Mouse (Mus musculus): ENCODE results near the gene Lyzl4.

Lyzl4 gene

DNA sequence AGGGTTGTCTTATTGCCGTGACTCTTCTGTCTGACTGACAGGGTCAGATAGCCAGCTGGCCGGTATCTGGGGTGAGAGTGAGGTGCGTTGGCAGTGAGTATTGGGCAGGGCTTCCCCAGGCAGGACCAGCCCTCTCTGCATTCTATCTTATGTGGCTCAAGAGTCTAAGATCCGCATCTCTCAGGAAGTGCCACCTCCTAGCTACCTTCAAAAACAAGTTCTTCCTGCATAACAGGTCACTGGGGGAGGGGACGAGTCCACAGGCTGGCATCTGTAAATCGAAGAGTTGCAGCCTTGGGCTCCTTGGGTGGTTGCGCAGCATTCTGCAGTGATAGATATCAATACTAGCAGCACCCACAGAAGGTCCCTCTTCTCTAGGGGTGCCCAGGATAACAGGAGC is 5.1 kb upstream of the Lyzl4 start:
- DNase-seq (ENCODE audit: low spot score in 2 of 2), result peak; percentile 25 to 27

DNA sequence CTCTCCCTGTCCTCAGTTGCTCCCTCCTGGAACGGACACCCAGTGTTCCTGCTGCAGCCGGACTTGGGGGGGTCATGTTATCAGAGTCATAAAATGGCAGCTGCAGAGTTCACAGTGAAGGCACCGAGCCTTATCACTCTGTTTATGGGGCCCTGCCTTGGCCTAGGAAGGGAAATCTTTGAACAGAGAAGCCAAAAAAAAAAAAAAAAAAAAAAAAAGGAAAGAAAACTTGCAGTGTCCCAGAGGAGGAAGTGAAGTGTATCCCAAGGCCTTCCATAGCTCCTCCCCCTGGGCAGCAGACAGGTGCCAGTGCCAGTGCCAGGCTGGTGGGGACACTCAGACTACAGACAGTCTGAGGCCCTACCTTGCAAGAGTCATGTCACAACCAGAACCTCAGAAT is 3.0 kb upstream of the Lyzl4 start:
- no peak for DNase-seq (ENCODE audit: low spot score in 2 of 2)

DNA sequence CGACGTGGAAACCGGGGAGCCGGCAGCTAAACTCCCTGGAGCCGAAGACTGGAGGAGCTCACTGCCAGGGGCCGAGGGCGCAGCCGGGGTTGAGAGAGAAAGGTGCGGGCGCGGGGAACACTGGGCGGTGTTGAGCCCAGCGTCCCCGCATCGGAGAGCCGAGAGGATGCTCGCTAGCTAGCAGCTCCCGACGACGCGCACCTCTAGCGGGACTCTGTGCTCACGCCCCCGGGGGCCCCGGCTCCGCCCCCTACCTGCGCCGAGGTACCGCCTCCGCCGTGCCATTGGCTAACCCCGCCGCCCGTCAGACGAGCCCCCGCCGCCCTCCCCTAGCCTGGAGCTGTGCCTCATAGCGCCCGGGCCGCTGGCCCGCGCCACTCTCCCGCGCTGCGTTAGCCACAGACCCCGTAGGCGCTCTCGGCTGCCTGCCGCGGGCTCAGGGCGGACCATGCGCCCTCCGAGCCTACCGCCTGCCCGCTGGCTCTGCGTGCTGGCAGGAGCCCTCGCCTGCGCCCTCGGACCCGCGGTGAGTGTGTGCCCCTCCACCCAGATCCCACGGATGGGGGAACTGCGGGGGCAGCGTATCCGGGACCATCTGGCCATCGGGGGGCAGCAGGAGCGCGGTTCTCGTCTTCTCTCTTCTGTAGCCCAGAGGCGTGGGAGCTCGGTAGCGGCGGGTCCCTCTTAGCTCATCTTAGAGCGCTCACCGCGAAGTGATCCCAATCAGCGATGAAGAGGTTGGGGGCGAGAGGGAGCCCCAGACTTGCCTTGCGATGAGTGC is 695 bp upstream of the Lyzl4 start, which contains the start of gene Vipr1:
Gene Vipr1, plus strand, starts transcription at position 316 of the 781 bp plus-strand sequence.
- DNase-seq (ENCODE audit: low spot score in 2 of 2), result peak; percentile 67 to 80

DNA sequence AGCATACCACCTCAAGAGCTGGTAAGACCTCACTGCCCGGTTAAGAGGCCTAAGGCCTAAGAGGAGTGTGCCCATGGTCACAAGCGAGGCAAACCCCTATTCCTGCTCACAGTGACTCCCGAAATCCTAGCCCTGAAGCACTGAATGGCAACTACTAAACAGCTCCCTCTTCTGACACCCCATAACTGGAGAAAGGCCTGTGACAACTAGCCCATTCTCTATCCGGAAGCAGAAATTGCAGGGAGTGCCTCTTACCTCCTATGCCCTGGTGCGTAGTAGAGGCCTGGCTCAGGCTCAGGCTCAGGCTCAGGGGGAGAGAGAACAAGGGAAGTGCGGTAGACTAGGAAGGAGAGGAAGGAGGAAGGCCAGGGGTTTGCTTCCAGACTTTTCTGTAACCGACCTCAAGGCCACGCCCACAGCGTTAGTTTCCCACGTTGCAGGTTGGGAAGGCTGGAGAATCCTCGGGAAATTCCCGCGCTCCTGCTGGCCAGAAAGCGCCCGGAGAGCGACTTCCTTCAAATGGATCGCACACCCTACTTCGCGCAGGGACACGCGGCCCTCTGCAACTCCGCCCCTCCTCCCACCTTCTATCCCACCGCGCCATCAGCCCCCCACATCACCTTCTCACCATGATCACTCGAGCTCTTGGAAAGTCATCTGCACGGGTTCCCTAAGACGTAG is 521 bp downstream of the Lyzl4 start:
- DNase-seq (ENCODE audit: low spot score in 2 of 2), result no peak

DNA sequence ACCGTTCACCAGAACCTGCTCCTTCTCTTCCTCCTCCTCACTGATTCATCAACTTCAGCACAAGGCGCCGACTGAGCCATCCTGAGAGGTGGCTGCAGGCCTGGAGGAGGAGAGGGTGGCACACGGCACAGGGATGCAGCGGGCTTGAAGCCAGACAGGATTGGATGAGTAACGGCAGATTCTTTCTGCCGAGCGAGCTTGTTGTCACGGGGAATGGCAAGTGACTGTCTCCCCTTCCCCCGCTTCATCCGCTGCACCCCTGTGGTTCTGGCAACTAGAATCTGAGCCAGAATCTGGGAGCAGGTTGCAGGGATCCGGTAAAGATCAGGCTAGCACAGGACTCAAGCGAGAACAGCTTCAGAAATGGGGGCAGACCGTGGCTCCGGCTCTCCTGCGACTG is 2.1 kb downstream of the Lyzl4 start:
- DNase-seq (ENCODE audit: low spot score in 2 of 2), result no peak

DNA sequence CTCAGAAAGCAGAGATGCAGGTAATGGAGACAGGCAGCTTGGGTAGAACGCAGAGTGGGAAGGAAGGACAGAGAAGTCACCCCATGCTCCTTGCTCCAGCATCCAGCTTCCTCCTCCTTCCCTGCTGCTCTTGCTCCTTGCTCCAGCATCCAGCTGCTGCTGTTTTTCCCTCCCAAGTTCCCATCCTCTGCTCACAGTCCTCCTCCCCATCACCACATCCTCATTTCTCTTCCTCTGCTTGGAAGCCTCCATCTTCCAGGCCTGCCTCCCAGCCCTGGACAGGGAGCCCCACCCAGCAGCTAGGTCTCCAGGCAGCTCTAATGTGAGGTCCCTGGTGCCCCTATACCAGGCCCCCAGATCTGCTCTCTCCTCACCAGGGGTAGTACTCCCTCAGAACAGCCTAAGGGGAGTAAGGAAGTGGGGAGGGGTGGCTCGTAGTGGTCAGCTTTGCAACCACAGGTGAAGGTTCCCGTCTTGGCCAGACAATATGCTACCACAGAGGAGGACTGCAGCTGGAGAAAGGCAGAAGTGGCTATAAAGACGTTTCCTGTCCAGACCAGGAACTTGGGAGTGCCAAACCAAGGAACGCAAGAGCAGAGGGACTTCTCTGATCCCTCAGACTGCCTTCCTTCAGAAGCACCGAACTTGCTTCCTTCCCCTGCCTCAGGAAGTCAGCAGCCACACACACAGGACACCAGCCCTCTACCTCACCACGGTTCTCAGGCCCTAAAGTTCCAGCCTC is 5.9 kb downstream of the Lyzl4 start:
- DNase-seq (ENCODE audit: low spot score in 2 of 2), result no peak

DNA sequence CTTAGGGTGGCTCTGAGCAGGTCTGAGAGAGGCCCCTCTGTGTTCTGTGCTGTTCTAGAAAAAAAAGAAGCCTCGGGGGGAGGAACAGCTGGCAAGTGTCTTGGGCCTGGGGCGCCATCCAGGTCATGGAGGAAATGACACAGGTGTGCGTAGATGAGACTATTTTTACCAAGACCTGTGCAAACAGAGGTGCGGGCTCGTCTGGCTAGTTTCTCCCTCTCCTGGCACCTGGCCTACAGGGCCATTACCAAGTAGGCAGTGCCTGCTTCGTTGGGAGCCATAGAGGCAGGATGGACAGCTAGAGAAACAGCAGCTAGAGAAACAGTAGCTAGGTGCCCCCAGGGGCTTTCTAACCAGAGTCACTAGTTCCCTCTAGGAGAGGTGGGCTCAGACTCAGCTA is 8.6 kb downstream of the Lyzl4 start:
- DNase-seq (ENCODE audit: low spot score in 2 of 2), result no peak

DNA sequence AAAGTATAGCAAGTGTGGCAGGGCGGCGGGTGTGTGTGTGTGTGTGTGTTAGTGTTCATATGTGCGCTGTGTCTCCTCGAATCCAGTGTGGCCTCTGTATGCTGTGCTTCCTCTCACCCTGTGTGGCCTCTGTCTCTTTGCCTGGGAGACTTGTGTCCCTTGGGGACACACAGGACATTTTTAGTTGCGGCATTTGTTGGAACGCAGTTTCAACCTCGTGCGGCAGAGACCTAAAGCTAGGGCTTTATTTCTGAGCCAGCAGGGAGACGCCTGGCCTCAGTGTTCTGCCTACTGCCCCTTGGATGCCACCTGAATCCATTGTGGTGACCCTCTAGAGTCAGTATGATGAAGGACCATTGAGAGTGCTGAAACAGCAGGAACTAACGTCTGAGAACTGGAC is 9.0 kb downstream of the Lyzl4 start:
- no peak for DNase-seq (ENCODE audit: low spot score in 2 of 2)

DNA sequence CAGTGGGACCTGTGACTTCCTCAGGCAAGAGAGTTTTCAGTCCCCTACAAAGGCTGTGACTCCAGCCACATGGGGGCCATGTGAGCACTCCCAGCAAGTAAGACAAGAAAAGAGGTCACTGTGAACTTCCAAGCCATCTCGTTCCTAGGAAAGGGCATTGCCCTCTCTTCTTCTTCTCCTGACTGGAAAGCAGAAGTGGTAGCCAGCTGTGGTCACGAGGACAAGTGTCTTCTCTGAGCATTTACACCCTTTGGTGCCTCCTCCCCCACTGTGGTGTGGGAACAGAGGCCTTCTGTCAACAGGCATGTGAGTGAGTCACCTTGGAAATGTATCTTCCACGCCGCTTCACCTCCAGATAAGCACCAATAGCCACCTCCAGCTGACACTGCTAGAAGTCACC is 9.9 kb downstream of the Lyzl4 start:
- DNase-seq (ENCODE audit: low spot score in 2 of 2), result no peak

DNA sequence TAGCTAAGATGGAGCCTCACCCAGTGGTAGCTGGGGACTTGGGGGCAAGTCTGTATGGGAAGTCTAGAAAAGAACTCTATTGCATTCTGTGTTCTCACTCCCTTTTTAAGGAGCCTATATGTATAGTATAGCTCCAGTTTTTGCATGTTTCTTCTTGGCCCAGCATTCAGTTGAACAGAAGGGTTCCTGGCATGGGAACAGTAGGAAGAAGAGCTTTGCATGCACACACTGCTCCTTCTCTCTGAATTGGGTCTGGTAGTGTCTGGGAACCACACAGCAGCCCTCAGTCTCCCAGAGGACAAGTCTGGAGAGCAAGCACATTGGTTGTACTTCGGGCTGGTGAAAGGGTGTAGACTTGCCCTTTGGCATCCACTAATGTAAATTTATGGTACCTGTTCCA is 11.3 kb downstream of the Lyzl4 start:
- DNase-seq (ENCODE audit: low spot score in 2 of 2), result no peak

DNA sequence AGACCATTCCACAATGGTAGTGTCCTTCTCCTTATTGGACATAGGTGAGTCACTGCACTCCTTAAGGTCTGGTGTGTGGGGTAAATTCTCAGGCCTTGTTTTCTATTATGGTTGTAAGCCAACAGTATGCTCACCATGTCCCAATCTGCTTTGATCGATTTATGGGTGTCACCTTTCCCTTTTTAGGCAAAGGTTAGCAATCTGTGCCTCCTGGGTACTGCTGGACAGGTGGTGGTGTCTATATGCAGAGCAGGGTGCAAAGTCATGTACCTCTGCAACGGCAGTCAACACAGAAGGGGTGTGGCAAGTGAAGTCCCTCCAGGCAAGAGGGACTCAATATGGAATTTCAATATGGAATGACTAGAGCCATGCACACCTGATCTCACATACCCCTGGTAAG is 17.0 kb downstream of the Lyzl4 start:
- DNase-seq (ENCODE audit: low spot score in 2 of 2), result no peak

DNA sequence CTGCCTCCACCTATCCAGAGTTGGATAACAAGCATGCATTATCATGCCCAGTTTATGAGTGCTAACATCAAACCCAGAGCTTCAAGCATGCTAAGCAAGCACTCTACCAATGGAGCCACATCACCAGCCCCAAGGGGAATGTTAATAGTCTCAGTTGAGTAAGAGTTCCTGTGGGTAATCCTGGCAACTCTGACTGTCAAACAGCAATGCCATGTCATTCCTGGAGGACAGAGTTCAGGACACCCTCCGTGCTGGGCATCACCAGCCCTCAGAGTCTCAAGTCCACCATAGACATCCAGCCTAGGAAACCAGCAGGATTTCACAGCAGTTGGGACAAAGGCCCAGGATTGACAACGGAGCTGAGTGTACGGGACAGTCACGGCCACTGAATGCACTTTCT is 18.7 kb downstream of the Lyzl4 start:
- DNase-seq (ENCODE audit: low spot score in 2 of 2), result no peak

DNA sequence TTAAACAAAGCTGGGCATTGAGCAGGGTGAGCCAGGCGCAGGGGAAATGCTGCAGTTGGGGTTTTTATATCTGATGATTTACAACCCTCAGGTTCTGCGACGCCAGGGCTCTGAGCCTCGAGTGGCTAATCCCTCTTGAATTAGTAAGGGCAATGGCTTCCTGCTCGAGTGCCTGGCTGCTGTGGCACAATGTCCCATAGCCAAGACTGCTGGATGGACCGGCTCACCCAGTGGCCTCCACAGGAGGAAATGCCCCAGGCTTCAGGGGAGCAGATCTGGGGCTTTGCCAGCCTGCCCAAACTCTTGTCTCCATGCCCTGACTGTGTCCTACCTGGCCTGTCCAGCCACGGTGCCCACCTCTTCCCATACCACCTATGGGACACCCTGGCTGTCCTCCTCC is 22.5 kb downstream of the Lyzl4 start:
- no peak for DNase-seq (ENCODE audit: low spot score in 2 of 2)

DNA sequence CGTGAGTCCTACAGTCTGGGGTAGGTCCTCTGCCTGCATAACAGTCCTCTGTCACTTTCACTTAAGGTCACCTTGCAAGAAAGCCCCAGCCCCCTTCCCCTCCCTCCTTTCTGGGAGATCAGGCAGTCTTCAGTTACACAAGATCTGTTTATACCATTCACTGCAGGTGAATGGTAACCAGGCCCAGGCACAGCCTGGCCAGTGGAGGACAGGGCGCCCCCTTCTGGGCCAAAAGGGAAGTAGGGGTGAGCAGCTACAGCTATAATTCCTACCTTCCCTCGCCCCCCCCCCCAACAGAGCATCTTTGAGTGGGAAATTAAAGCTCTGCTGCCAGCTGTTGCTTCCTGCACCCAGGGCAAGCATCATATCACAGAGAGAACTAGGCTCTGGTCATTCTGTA is 25.4 kb downstream of the Lyzl4 start:
- peak in 1 of 2 experiments; percentile 38 for DNase-seq (ENCODE audit: low spot score in 2 of 2)

DNA sequence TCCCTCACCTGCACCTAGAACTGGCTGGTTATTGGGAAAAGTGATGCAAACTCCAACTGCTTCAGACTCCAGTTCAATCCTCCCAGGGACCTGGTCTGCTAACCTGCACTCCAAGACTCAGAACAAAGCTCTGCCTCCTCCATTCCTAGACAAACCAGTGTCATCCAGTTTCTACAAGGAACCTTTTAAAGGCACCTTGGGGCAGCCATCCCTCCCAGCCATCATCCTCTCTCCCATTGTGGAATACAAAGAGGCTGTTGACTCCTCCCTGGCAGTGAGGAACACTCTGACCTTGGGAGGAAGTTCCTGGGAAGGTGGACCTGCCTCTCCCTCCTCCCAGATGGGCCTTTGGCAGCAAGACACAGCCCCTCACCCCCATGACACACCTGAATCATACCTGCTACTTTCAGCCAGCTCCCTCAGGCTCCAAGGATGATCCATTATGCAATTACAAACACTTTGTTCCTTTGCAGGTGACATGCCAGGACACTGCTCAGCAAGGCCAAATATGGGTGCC is 27.6 kb downstream of the Lyzl4 start:
- no peak for DNase-seq (ENCODE audit: low spot score in 2 of 2)

DNA sequence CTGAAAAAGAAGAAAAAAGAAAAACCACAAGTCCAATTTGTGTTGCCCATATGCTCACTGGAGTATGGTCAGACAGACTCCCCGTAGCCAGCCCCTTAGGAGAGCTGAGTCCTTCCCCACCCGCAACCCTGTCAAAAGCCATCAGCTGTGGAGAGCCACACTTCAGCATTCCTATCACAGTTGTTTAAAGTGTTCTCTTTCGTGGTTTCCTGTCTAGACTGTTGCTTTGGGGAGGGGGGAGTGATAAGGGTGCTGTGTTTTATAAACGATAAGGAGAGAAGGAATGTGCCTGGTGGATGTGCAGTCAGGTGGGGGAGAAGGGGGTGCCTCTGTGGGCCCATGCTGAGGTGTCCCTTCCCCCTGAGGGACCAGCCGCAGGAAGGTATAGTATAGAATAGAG is 28.7 kb downstream of the Lyzl4 start:
- DNase-seq (ENCODE audit: low spot score in 2 of 2), result no peak

DNA sequence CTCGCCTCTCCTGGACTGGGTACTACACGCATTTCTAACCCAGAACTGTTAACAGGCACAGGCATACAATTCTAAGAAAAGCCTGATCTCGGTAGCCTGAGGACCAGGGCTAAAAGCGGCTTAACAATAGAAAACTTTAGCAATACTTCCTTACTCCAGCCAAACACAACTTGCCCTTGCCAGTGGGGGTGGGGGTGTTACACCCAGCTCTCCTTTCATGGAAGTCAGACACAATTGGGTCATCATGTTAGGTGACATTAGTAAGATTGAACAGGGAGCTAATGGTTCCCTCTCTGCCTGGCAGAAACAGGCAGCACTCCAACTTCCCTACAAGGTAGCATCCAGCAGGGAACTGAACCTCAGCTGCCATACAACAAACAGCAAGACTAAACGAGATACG is 32.5 kb downstream of the Lyzl4 start:
- DNase-seq (ENCODE audit: low spot score in 2 of 2), result no peak

DNA sequence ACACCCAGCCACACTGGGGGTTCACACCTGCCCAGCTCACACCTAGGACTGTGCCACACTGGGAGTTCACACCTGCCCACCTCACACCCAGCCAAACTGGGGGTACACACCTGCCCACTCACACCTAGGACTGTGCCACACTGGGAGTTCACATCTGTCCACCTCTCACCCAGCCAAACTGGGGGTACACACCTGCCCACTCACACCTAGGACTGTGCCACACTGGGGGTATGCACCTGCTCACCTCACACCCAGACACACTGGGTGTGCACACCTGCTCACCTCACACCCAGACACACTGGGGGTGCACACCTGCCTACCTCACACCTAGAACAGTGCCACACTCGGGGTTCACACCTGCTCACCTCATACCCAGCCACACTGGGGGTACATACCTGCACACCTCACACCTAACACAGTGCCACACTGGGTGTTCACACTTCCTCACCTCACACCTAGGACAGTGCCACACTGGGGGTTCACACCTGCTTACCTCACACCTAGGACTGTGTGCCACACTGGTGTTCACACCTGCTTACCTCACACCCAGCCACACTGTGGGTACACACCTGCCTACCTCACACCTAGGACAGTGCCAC is 35.3 kb downstream of the Lyzl4 start:
- no peak for DNase-seq (ENCODE audit: low spot score in 2 of 2)

DNA sequence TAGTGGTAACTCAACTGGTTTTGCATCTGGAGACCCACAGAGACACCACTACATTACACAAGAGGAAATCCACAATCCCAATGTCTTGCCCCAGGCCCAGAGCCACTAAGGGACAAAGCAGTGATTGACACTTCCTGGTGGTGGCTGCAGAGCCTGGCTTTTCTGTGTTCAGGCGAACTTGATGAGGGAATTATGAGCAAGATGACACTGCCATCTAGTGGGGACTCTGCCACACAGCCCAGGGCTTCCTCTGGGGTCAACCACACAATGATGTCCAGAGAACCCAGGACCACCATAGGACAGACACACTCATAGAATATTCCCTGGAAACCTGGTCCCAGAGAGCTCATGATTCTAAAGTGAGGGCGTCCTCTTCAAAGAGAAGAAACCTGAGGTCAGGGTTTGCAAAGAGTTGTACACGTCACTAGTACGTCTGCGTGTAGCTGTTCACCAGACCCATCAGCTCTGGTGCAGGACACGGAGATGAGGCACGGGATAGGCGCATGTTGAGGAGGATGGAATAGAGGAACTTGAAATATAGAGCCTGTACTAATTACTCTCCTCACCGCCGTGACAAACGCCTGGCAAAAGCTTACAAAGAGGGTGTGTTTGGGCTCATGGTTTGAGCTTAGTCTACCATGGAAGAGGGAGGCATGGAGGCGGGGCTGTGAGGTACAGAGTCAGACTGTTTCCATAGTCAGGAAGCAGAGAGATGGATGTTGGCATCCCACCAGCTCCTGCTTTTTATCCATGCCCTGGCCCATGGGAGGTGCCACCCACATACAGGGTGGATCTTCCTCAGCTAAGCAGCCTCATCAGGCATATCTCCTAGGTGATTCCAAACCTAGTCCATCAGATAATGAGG is 36.2 kb downstream of the Lyzl4 start:
- peak in 1 of 2 experiments; percentile 40 for DNase-seq (ENCODE audit: low spot score in 2 of 2)

DNA sequence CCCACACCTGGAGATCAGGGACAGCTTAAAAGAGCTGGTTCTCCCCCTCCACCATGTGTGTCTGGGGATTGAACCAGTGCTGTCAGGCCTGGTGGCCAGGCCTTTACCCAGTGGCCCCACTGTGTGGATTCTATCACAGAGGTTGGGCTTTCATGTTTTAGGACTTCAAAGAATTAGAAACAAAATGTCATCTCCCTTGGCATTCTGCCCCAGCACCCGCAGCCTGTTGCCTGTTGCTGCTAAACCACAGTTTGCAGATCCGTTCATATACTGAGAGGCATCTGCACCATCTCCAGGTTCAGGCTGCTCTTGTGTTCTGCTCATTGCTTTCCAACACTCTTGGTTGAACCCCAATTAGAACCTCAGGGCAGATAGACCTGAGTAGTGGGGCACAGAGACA is 39.5 kb downstream of the Lyzl4 start:
- no peak for DNase-seq (ENCODE audit: low spot score in 2 of 2)

DNA sequence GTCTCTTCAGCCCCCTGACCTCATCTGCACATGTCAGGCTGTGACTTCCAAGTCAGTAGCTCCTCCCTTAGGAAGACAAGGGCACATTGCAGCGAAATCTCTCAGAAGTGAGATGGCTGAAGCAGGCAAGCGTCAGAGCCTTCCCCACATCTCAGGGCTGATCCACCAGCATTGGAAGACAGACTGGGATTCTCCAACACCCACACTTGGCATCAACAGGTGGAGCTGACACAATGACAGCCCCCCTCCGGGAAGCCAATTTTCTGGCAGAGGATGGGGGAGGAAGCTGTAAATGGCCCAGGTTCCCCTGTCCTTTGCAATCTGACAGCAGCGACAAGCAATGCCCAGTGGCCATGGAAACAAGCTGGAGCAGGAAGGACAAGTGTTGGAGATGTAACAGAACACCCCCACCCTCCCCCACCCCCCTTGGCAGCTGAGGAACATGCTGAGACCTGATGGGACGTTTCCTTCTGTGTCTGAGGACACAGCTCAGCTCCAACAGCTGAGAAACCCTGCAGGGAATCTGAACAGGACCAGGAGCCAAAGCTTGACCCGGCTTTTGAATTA is 41.0 kb downstream of the Lyzl4 start:
- DNase-seq (ENCODE audit: low spot score in 2 of 2), result no peak

Data from natural killer cell, adult 2 months (primary cell).